Mouse (Mus musculus) olfactory bulb, adult 2 months (tissue): Measurements from ENCODE around the gene Pyroxd2. TPM values are rescaled to one million over a fixed set of nuclear protein-coding genes. Genes with fewer than 3 reads are reported as not detected.

Source experiments
- H3K27ac ChIP-seq: fragments of 200-500 bp; 2 replicates; pipeline ENCODE4 v1.5.1; 2012; ENCODE audit warnings: low read depth, low read length; ENCODE audit not compliant: insufficient read depth
- H3K4me1 ChIP-seq: fragments of 200-500 bp; 2 replicates; pipeline ENCODE4 v1.6.1; 2012; ENCODE audit warnings: low read length; ENCODE audit not compliant: control insufficient read depth, insufficient read depth
- H3K4me3 ChIP-seq: fragments of 200-500 bp; 2 replicates; pipeline ENCODE4 v1.5.1; 2012; ENCODE audit warnings: mild to moderate bottlenecking, low read depth, low read length, moderate library complexity; ENCODE audit not compliant: insufficient read depth
- CTCF ChIP-seq: fragments of 200-500 bp; IDR thresholded peaks from 2 replicates; pipeline ENCODE4 v1.5.1; 2012; ENCODE audit warnings: low read depth, mild to moderate bottlenecking, low read length, moderate library complexity; ENCODE audit not compliant: insufficient read depth
- POLR2A ChIP-seq: fragments of 200-500 bp; IDR thresholded peaks from 2 replicates; pipeline ENCODE4 v1.6.1; 2012; ENCODE audit warnings: mild to moderate bottlenecking, low read depth, low read length, moderate library complexity; ENCODE audit not compliant: insufficient read depth
- WGBS: fragments of 180-500 bp; shearing (Covaris S2); methylation state at CpG from one replicate; pipeline ENCODE4 v1.1.7; 2018; 5-methylcytosine and 5-hydroxymethylcytosine counted together
- polyA plus RNA-seq: library from polyadenylated mRNA; stranded (reverse); fragments of >200 nt; gene quantifications from 2 replicates; pipeline ENCODE4 v1.2.4, GENCODE M21; 2012; ENCODE audit warnings: low replicate concordance; ENCODE audit not compliant: missing spikeins, insufficient read depth, insufficient read length

The Pyroxd2 gene
- polyA plus RNA-seq, 1 experiment = not detected

DNA sequence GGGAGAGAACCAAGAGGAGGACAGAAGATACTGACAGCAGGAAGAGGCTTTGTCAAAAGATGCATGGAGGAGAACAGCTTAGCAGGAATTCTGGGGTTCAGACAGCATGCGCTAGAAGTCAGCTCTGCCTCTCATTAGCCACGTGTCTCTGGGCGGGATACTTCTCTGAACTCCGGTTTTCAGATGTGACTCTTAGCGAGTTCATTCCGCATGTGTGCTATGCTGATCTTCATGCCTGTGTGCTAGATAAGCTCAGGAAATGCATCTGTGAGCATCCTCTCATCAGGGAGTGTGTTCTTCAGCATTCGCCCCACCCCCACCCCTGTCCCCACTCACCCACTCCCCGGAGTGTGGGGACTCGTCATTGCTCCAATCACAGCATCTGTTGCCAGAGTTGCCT lies 14.8 kb downstream of the Pyroxd2 start:
- H3K27ac ChIP-seq = no peak overlapping the region

DNA sequence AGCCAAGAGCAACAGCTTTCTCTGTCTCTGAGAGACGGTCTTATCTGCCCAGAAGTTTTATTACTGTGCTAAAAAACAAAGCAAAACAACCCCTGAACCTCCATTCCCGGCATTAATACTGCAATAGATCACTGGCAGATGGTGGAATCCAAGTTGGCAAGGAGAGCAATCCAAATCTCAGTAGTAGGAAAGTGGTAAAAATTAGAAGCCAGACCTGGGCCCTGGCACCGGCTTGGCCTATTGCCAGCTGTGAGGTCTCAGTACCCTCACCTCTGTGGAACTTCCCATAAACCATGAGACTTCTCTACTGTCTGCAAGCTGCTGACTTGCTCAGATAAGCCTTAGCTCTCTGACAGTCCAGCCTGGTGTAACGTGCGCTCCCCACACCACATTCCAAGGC lies 17.6 kb downstream of the Pyroxd2 start:
- TF ChIP-seq POLR2A = no peak
- TF ChIP-seq CTCF = no peak
- H3K4me3 ChIP-seq = no peak overlapping the region
- 86% methylated on average over 5 of the region's 5 CpGs for WGBS
- H3K4me1 ChIP-seq = peaks cover 5% of the 10 kb centered on the region; the same call in 1 of the 2 replicates
- H3K27ac ChIP-seq = no peak overlapping the region

More for the DNA sequence above, 14.8 kb downstream of the Pyroxd2 start:
- 44% methylated on average over 9 of the region's 9 CpGs for WGBS
- Histone ChIP-seq H3K4me1 (peaks cover 9% of the 10 kb centered on the region; the same call in 1 of the 2 replicates), H3K4me3 (no peak overlapping the region)
- TF ChIP-seq CTCF (no peak), POLR2A (no peak)

DNA sequence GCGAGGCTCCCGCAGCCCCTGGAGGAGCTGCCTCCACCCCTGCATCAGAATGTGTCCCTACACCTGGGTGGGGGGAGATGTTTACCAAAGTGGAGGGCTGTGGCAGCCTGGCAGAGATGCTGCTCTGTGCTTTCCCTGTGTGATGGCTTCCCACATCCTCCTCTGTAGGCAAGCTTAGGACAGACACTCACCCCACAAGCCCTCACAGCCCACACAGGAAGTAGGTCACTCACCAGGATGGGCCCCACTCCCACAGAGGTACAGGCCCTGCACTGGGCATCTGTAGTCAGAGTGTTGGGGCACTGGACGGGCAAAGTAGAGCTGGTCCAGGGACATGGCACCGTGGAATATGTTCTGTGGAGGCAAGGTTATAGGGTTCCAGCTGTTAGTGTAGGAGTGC lies 25.2 kb downstream of the Pyroxd2 start:
- H3K4me1 ChIP-seq = peaks cover 2% of the 10 kb centered on the region
- no peak overlapping the region for H3K4me3 ChIP-seq
- 90% methylated on average over 4 of the region's 4 CpGs for WGBS
- TF ChIP-seq CTCF (no peak), POLR2A (no peak)
- H3K27ac ChIP-seq = no peak overlapping the region

DNA sequence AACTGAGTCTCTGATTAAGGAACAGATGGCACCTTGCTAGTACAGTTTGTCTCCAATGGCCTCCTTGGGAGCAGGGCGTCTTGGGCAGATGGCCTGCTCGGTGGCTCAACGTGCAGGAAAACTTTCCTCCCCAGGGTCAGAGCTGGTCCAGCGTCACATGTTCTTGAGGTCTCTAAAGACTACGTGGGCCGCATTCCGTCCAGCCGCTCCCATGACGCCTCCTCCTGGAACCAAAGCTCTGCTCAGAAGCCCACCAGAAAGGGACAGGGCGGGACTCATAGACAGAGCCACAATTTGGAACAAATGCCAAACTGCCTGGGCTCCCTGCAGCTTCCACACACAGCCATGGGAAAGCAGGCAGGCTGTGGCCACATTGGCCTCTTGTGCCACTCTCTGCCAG lies 25.8 kb downstream of the Pyroxd2 start:
- H3K27ac ChIP-seq = no peak overlapping the region
- no peak overlapping the region for H3K4me3 ChIP-seq
- H3K4me1 ChIP-seq = peaks cover 5% of the 10 kb centered on the region
- WGBS = 92% methylated on average over 10 of the region's 10 CpGs
- no peak for TF ChIP-seq POLR2A

DNA sequence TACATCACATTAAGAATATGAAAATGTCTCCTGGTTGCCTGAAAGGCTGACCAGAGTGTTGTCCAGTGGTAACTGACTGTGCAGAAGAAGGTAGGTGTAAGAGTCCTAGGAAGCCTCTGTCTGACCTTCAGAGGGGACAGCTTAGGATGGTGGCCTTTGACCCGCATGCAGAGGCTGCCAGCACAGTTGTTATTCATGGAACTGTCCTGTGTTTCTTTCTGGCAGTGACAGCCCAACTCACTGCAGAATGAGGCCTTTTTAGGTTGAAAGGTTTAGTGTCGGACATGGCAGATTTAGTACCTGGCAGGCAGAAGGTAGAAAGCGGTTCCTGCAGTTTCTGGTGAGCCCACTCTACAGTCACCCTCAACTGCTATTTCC lies 26.6 kb downstream of the Pyroxd2 start:
- Histone ChIP-seq H3K4me1 (peaks cover 5% of the 10 kb centered on the region), H3K4me3 (no peak overlapping the region), H3K27ac (no peak overlapping the region)
- TF ChIP-seq POLR2A = no peak
- TF ChIP-seq CTCF = no peak
- WGBS = 97% methylated on average over 3 of the region's 3 CpGs

DNA sequence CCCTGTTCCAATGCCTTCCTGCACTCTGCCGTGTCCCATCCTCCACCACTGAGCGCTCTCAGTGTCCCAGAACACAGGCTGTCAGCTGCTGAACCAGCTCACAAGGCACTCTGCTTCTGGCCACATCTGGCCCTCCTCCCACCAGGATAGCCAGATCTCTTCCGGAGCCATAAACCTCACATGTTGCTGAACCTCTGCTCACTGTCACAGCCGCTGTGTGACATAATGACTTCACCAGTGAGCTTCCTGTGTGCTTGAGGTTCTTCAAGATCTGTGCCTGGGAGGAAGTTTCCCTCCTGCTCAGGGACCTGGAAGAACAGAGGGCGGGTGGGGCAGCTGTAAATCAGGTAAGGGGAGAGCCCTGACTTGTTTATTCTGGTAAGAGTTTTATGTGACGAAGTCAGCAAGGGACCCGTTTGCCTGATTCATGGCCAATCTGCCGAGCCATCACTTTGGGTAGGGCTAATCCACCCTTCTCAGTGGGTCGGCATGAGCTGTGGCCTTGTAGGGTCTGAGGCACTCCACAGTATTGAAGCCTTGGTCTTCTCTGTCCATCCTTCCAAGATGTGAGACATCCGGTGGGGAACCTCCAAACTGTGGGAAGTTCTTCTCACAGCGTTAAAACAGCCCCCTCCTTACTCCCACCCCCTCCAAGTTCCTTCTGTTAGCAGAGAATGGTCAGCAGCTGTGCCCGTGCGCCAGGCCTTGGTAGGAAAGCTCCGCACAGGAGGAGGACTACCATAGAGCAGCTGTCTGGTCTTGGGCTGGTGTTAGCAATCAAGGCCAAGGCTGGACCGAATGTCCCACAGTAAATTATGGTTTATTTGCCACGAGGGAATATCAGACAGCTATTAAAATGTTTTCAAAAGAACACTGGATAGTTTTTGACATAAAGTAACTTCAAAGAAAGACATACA lies 27.3 kb downstream of the Pyroxd2 start:
- peaks cover 7% of the 10 kb centered on the region for H3K4me1 ChIP-seq
- WGBS = 86% methylated on average over 16 of the region's 16 CpGs
- TF ChIP-seq POLR2A (no peak), CTCF (no peak)
- no peak overlapping the region for H3K4me3 ChIP-seq
- no peak overlapping the region for H3K27ac ChIP-seq

DNA sequence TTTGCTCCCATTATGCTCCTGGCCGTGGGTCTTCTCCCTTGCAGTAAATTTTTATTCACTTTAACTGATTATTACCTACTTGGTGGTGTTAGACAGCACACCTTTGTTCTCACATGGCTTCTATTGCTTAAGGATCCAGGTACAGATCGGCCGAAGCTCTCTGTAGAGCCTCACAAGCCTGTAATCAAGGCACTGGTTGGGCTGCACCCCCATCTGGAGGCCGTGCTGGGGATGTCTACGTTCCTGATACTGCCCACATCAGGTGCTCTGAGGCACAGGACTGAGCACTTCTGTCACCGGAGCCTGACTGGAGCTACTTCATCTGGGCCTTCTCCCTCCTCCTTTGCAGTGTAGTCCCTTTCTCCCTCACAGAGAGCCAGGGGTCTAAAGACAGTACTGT lies 29.3 kb downstream of the Pyroxd2 start:
- Histone ChIP-seq H3K27ac (no peak overlapping the region), H3K4me1 (peaks cover 18% of the 10 kb centered on the region), H3K4me3 (no peak overlapping the region)
- 89% methylated on average over 6 of the region's 6 CpGs for WGBS
- TF ChIP-seq CTCF = no peak
- no peak for TF ChIP-seq POLR2A

DNA sequence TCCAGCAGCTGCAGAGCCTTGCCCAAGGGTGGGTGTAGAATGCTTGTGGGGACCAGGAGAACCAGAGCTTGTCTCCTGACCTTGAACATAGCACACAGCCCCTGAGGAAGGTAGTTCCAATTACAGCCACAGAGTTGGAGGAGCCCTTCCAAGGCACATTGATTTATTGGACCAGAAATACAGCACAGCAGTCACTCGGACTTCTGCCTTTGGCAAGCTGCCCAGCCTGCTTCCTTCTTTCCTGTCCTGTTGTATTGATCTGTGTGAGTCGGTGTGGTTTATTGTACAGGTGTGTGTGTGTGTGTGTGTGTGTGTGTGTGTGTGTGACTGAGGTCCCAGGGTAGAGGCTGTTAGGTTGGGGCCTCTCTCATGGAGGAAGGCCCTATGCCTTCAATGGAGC lies 30.1 kb downstream of the Pyroxd2 start:
- TF ChIP-seq POLR2A (no peak), CTCF (no peak)
- WGBS = 63% methylated on average over 2 of the region's 2 CpGs
- no peak overlapping the region for H3K4me3 ChIP-seq
- H3K27ac ChIP-seq = no peak overlapping the region
- peaks cover 18% of the 10 kb centered on the region for H3K4me1 ChIP-seq

DNA sequence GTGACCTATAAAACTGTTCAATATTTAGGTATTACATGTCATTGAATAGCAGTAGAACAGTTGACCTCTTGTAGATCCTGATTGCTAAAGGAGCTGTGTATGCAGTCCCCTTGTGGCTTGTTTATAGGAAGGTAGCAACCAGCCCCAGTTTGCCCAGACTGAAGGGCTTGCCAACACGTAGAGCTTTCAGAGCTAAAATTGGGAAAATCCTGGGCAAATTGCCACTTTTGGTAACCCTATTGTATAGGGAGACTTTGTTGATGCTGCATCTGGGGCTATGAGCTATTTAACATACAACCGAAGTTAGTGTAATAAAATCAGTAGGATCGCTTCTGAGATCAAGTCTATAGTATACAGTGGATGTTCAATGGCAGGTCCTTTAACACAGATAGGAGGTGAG lies 34.5 kb downstream of the Pyroxd2 start:
- Histone ChIP-seq H3K4me3 (no peak overlapping the region), H3K27ac (peak overlapping the region; percentile 23; the same call in 1 of the 2 replicates), H3K4me1 (peaks cover 24% of the 10 kb centered on the region)
- TF ChIP-seq POLR2A (no peak), CTCF (no peak)
- WGBS = 29% methylated on average over 3 of the region's 3 CpGs
